Mouse (Mus musculus) C2C12 (cell line): ENCODE measurements at regions not wholly inside any gene's neighbourhood (a gene's known extent, or its start where the extent isn't known, plus 50 kb on each side); places are given as distances from the start of the nearest gene placed in this dataset.

Experiments
- CEBPB ChIP-seq: IDR thresholded peaks from one replicate; pipeline ENCODE4 v1.6.1; 2011; ENCODE audit warnings: low read depth, mild to moderate bottlenecking, control low read depth, moderate library complexity
- CTCF ChIP-seq: IDR thresholded peaks from one replicate; pipeline ENCODE4 v1.5.1; 2011; ENCODE audit not compliant: control insufficient read depth, insufficient read depth, insufficient read length
- MAX ChIP-seq: IDR thresholded peaks from one replicate; pipeline ENCODE4 v1.6.1; 2011; ENCODE audit warnings: mild to moderate bottlenecking, control low read depth

GRCm38 (mm10) chr2:146593291-146593690 is 81.1 kb upstream of the Ralgapa2 start:
- no peak for TF ChIP-seq CEBPB
- TF ChIP-seq CTCF: no peak
- no peak for TF ChIP-seq MAX
